Mouse (Mus musculus) kidney, embryonic 16.5 days (tissue): Measurements from ENCODE around the gene Hspa5. TPM values are rescaled to one million over a fixed set of nuclear protein-coding genes. Genes with fewer than 3 reads are reported as not detected.

ENCODE experiments used
- ATAC-seq: fragments of 200-750 bp; cut with Nextera tagmentation; 2 replicates; pipeline ENCODE4 v1.8.0; 2017; ENCODE audit warnings: moderate TSS enrichment; ENCODE audit not compliant: low FRiP score, low TSS enrichment
- H3K27ac ChIP-seq: fragments of 300-500 bp; sonication (generic); 2 replicates; pipeline ENCODE4 v1.5.1; 2014; ENCODE audit warnings: low read length
- H3K27me3 ChIP-seq: fragments of 300-500 bp; sonication (generic); 2 replicates; pipeline ENCODE4 v1.6.1; 2014; ENCODE audit warnings: low read length, control low read depth, mixed read lengths; ENCODE audit not compliant: insufficient read depth
- H3K36me3 ChIP-seq: fragments of 300-500 bp; sonication (generic); 2 replicates; pipeline ENCODE4 v1.6.1; 2014; ENCODE audit warnings: low read length, control low read depth, mixed read lengths; ENCODE audit not compliant: insufficient read depth
- H3K4me1 ChIP-seq: fragments of 300-500 bp; sonication (generic); 2 replicates; pipeline ENCODE4 v1.6.1; 2014; ENCODE audit warnings: low read length, control low read depth, mixed read lengths; ENCODE audit not compliant: insufficient read depth
- H3K4me2 ChIP-seq: fragments of 300-500 bp; sonication (generic); replicated peaks from 2 replicates; pipeline ENCODE4 v1.6.1; 2014; ENCODE audit warnings: low read depth, low read length
- H3K4me3 ChIP-seq: fragments of 300-500 bp; sonication (generic); 2 replicates; pipeline ENCODE4 v1.5.1; 2014; ENCODE audit warnings: mild to moderate bottlenecking, low read length
- H3K9ac ChIP-seq: fragments of 300-500 bp; sonication (generic); replicated peaks from 2 replicates; pipeline ENCODE4 v1.6.1; 2014; ENCODE audit warnings: low read length
- H3K9me3 ChIP-seq: fragments of 300-500 bp; sonication (generic); 2 replicates; pipeline ENCODE4 v1.6.1; 2016; ENCODE audit warnings: low read length, control low read depth
- WGBS: fragments of 180-500 bp; shearing (Covaris S2); extraction: QIAGEN DNeasy Blood & Tissue Kit; methylation state at CpG from one replicate; pipeline ENCODE4 v1.1.7; 2014; 5-methylcytosine and 5-hydroxymethylcytosine counted together
- polyA plus RNA-seq: library from polyadenylated mRNA; unstranded; fragments of >200 nt; fragmentation: Nextera tagmentation; extraction: Ambion mirVana; gene quantifications from 2 replicates; pipeline ENCODE4 v1.2.1, GENCODE M21; 2015

Gene Hspa5
- polyA plus RNA-seq = 983 and 1,090 TPM in 2 replicates

GRCm38 (mm10) chr2:34771368-34772226 is at the start of gene Hspa5:
TSS of gene Hspa5 (plus strand) at chr2:34771970.
- Histone ChIP-seq H3K4me1 (peaks cover 41% of the 10 kb centered on the region), H3K4me2 (peak within 1 kb of the TSS; percentile 90), H3K36me3 (peaks cover 36% of the 10 kb centered on the region), H3K9me3 (no peaks in the 10 kb centered on the region), H3K9ac (peak within 1 kb of the TSS; percentile 99), H3K27ac (peak within 1 kb of the TSS; percentile 94), H3K27me3 (no peaks in the 10 kb centered on the region), H3K4me3 (peak within 1 kb of the TSS; percentile 93)
- ATAC-seq = peak; percentile 99
- WGBS = under 1% methylated on average over 60 of the region's 60 CpGs

GRCm38 (mm10) chr2:34725269-34725668 is 46.5 kb upstream of the Hspa5 start:
- Histone ChIP-seq H3K4me3 (no peak overlapping the region), H3K4me1 (no peaks in the 10 kb centered on the region), H3K27me3 (no peaks in the 10 kb centered on the region), H3K36me3 (peaks cover 39% of the 10 kb centered on the region), H3K9ac (no peak overlapping the region), H3K4me2 (no peak overlapping the region), H3K27ac (no peak overlapping the region), H3K9me3 (no peaks in the 10 kb centered on the region)
- 94% methylated on average over 5 of the region's 5 CpGs for WGBS
- no peak for ATAC-seq

DNA sequence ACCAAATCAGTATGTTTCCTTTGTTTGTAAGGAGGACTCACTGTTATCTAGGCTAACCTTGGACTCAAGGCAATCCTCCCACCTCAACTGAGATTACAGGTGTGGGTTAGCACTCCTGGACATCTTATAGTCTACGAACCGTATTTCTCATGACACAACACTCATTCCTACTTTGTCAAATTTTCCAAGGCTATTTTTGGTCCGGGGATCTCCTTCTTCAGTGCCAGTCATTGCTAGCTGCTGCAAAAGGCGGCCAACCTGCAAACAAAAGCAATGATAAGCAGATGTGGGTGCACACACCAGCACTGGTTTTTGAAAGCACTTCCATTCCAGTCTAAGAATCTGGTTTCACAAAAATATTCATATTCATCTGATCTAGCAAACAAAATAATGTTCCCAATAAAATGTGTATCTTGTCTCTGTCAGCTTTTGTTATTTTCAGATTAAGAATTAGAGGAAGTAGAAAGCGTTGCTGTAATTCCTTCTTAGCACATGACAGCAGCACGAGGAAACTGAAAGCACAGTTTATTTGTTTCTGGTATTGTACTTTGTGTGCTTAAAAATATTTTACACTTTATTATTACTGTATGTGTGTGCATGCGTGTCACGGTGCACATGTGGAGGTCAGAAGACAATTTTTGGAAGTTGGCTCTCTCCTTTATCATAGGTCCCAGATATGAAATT is 44.6 kb upstream of the Hspa5 start:
- H3K27me3 ChIP-seq = no peaks in the 10 kb centered on the region
- H3K9me3 ChIP-seq = no peaks in the 10 kb centered on the region
- H3K9ac ChIP-seq = no peak overlapping the region
- H3K4me3 ChIP-seq = no peak overlapping the region
- no peaks in the 10 kb centered on the region for H3K4me1 ChIP-seq
- no peak for ATAC-seq
- 93% methylated on average over 8 of the region's 8 CpGs for WGBS
- H3K36me3 ChIP-seq = peaks cover 36% of the 10 kb centered on the region
- H3K27ac ChIP-seq = no peak overlapping the region
- H3K4me2 ChIP-seq = no peak overlapping the region

- Histone ChIP-seq H3K4me3 (no peak overlapping the region), H3K9ac (no peak overlapping the region), H3K4me2 (no peak overlapping the region), H3K27me3 (no peaks in the 10 kb centered on the region), H3K36me3 (no peaks in the 10 kb centered on the region), H3K27ac (no peak overlapping the region), H3K9me3 (no peaks in the 10 kb centered on the region), H3K4me1 (no peaks in the 10 kb centered on the region)
- ATAC-seq = no peak
- WGBS = 83% methylated on average over 1 of the region's 1 CpGs
These were observed 35.1 kb upstream of the Hspa5 start for GRCm38 (mm10) chr2:34736626-34737025.

- no peak overlapping the region for H3K27ac ChIP-seq
- H3K36me3 ChIP-seq = no peaks in the 10 kb centered on the region
- no peaks in the 10 kb centered on the region for H3K4me1 ChIP-seq
- H3K9ac ChIP-seq = no peak overlapping the region
- 44% methylated on average over 1 of the region's 1 CpGs for WGBS
- H3K9me3 ChIP-seq = no peaks in the 10 kb centered on the region
- H3K27me3 ChIP-seq = no peaks in the 10 kb centered on the region
- H3K4me3 ChIP-seq = no peak overlapping the region
- ATAC-seq = no peak
- H3K4me2 ChIP-seq = no peak overlapping the region
These were observed 33.9 kb upstream of the Hspa5 start for GRCm38 (mm10) chr2:34737911-34738310.

DNA sequence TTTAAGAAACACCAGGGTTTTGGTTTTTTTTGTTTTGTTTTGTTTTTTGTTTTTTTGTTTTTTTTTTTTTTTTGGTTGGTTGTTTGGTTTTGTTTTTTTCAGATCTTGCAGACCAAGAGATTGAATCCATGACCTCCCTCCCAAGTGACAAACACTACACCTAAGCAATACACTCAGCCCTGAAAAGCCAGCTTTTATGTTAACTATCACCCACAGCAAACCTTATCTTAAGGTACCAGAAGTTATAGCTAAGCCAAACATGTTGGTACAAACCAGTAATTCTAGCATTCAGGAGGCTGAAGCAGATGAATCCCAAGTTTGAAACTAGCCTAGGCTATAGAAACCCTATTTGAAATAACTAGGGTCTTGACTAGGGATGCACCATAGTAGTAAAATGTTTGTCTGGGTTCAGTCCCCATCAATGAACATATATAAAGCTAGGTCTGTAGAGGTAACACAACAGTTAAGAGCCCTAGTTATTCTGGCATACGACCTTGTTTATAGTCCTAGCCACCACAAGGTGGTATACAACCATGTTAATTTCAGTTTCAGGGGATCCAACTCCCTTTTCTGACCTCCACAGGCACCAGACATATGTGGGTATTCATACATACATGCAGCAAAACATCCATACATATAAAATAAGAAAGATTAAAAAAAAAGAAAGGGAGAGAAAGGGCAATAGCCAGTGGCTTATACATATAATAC is 31.9 kb upstream of the Hspa5 start:
- no peak for ATAC-seq
- Histone ChIP-seq H3K4me3 (no peak overlapping the region), H3K9ac (no peak overlapping the region), H3K4me1 (no peaks in the 10 kb centered on the region), H3K27ac (no peak overlapping the region), H3K36me3 (peaks cover 3% of the 10 kb centered on the region; the same call in 1 of the 2 replicates), H3K27me3 (no peaks in the 10 kb centered on the region), H3K4me2 (no peak overlapping the region), H3K9me3 (no peaks in the 10 kb centered on the region)
- 72% methylated on average over 1 of the region's 1 CpGs for WGBS

GRCm38 (mm10) chr2:34741390-34742159 is 30.2 kb upstream of the Hspa5 start:
- Histone ChIP-seq H3K4me3 (no peak overlapping the region), H3K36me3 (peaks cover 3% of the 10 kb centered on the region; the same call in 1 of the 2 replicates), H3K4me2 (no peak overlapping the region), H3K27ac (no peak overlapping the region), H3K27me3 (no peaks in the 10 kb centered on the region), H3K9ac (no peak overlapping the region), H3K9me3 (no peaks in the 10 kb centered on the region), H3K4me1 (no peaks in the 10 kb centered on the region)
- 90% methylated on average over 12 of the region's 12 CpGs for WGBS
- ATAC-seq = no peak

- no peak overlapping the region for H3K4me2 ChIP-seq
- no peak for ATAC-seq
- H3K4me1 ChIP-seq = no peaks in the 10 kb centered on the region
- 93% methylated on average over 8 of the region's 8 CpGs for WGBS
- no peaks in the 10 kb centered on the region for H3K9me3 ChIP-seq
- H3K4me3 ChIP-seq = no peak overlapping the region
- H3K36me3 ChIP-seq = peaks cover 3% of the 10 kb centered on the region; the same call in 1 of the 2 replicates
- no peak overlapping the region for H3K9ac ChIP-seq
- H3K27ac ChIP-seq = no peak overlapping the region
- H3K27me3 ChIP-seq = no peaks in the 10 kb centered on the region
These were observed 29.1 kb upstream of the Hspa5 start for GRCm38 (mm10) chr2:34742675-34743074.

DNA sequence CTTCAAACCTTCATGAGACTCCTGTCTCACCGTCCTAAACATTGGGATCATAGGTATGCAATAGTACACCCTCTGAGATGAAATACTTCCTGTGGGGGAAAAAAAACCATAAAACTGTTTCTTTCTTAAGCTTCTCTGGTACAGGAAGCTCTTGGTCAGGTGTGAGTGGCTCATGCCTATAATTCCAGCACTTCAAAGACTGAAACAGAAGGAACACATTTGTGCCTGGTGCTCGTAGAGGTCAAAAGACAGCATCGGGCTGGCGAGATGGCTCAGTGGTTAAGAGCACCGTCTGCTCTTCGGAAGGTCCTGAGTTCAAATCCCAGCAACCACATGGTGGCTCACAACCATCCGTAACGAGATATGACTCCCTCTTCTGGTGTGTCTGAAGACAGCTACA is 27.3 kb upstream of the Hspa5 start:
- H3K4me1 ChIP-seq = no peaks in the 10 kb centered on the region
- H3K36me3 ChIP-seq = peaks cover 3% of the 10 kb centered on the region; the same call in 1 of the 2 replicates
- H3K27ac ChIP-seq = no peak overlapping the region
- H3K9ac ChIP-seq = no peak overlapping the region
- no peak overlapping the region for H3K4me2 ChIP-seq
- no peaks in the 10 kb centered on the region for H3K9me3 ChIP-seq
- no peak overlapping the region for H3K4me3 ChIP-seq
- ATAC-seq = no peak
- WGBS = 90% methylated on average over 8 of the region's 8 CpGs
- H3K27me3 ChIP-seq = no peaks in the 10 kb centered on the region
